Mouse (Mus musculus) cerebellum, adult 9-10 months (tissue): Measurements from ENCODE around the gene Vegfa.

ENCODE experiments used
- DNase-seq: peaks from one replicate; pipeline ENCODE4 v3.0.0; 2022

The Vegfa gene

GRCm38 (mm10) chr17:46025207-46025606 lies 7.0 kb downstream of the Vegfa start:
- DNase-seq: no peak

DNA sequence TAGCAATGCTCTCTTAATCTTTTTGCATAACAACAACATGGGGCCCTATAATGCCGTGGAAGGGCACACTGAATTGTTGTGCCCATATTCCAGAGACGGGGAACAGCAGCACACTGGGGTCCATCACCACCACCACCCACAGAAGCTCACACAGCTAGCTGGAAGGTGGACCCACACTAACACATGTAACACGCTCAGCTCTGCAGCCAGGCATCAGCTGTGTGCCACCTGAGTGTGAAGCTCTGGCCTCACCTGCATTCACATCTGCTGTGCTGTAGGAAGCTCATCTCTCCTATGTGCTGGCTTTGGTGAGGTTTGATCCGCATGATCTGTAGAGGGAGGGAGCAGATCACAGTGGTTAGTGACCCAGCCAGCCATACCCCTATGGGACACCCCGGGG lies 8.0 kb downstream of the Vegfa start:
- no peak for DNase-seq

GRCm38 (mm10) chr17:46023572-46023971 lies 8.6 kb downstream of the Vegfa start:
- no peak for DNase-seq

DNA sequence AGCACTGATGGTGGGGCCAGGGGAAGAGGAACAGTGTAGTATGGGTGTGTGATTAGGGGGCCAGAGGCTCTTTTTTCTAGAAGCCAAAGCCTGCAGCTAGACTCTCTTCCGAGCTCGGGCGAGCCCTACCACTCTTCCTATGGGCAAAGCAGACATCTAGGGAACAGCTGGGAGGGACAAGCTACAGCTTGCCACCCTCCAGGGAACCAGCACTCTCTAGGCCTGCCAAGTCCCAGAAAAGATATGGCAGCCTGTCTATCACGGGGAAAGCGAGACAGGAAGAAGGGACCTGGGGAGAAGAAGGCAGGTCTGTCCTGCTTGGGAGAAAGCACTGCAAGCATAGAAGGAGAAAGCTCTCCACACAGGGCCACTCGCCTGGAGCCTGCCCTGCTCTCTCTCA lies 9.2 kb downstream of the Vegfa start:
- DNase-seq: peak; percentile 30

GRCm38 (mm10) chr17:46022427-46022826 lies 9.7 kb downstream of the Vegfa start:
- DNase-seq: no peak

GRCm38 (mm10) chr17:46021760-46022159 lies 10.4 kb downstream of the Vegfa start:
- DNase-seq: no peak

- no peak for DNase-seq
These were observed 11.0 kb downstream of the Vegfa start for GRCm38 (mm10) chr17:46021173-46021572.

GRCm38 (mm10) chr17:46020579-46020978 lies 11.6 kb downstream of the Vegfa start:
- DNase-seq: no peak

DNA sequence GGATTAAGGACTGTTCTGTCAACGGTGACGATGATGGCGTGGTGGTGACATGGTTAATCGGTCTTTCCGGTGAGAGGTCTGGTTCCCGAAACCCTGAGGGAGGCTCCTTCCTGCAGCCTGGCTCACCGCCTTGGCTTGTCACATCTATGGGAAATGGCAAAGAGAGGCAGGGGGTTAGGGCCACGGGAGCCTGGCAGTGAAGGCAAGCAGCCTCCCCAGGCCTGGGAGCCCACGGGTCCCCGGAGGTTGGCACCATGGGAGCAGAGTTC lies 13.5 kb downstream of the Vegfa start:
- DNase-seq: no peak

DNA sequence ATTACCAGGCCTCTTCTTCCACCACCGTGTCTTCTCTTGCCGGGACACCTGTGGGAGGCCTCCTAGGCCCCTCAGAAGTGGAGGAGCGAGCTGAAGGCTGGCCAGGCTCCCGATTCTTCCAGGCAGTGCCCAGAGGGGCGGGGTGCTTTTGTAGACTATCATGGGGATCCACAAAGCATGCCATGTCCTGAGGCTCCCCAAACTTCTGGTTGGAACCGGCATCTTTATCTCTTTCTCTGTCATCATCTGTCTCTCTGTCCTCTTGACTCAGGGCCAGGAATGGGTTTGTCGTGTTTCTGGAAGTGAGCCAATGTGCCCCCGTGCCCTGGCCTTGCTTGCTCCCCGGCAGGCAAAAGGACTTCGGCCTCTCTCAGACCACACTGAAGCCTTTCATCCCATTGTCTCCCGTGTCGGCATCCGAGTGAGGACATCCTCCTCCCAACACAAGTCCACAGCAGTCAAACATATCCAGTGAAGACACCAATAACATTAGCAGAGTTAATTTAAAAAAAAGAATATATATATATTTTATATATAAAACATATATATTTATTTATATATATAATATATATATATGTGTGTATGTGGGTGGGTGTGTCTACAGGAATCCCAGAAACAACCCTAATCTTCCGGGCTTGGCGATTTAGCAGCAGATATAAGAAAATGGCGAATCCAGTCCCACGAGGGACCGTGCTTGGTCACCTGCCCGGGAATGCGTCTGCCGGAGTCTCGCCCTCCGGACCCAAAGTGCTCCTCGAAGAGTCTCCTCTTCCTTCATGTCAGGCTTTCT lies 14.0 kb downstream of the Vegfa start:
- no peak for DNase-seq

DNA sequence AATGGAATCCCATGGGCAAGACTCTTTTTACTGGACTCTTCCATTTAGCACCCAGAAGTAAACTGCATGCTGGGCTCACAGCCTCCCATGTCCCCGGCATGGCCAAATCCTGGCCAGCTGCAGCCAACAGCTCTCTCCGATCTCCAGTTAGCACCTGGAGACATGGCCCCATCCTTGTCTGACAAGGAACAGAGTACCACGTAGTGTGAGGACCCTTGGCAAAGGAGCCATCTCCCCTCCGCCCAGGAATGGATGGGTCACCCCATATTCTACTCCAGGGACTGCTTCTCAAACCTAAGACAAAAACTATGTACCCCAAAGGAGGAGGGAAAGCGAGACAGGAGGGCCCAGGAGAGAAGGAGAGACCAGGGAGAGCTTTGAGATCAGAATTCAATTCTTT lies 15.6 kb downstream of the Vegfa start:
- no peak for DNase-seq

- DNase-seq: no peak
These were observed 16.2 kb downstream of the Vegfa start for GRCm38 (mm10) chr17:46015967-46016366.

GRCm38 (mm10) chr17:46014935-46015334 lies 17.2 kb downstream of the Vegfa start:
- DNase-seq: no peak

- DNase-seq: no peak
These were observed 18.6 kb downstream of the Vegfa start for GRCm38 (mm10) chr17:46013549-46013948.

GRCm38 (mm10) chr17:46012211-46012610 lies 20.0 kb downstream of the Vegfa start:
- no peak for DNase-seq

- no peak for DNase-seq
These were observed 21.7 kb downstream of the Vegfa start for GRCm38 (mm10) chr17:46010462-46010861.

GRCm38 (mm10) chr17:46009182-46009581 lies 23.0 kb downstream of the Vegfa start:
- DNase-seq: no peak

DNA sequence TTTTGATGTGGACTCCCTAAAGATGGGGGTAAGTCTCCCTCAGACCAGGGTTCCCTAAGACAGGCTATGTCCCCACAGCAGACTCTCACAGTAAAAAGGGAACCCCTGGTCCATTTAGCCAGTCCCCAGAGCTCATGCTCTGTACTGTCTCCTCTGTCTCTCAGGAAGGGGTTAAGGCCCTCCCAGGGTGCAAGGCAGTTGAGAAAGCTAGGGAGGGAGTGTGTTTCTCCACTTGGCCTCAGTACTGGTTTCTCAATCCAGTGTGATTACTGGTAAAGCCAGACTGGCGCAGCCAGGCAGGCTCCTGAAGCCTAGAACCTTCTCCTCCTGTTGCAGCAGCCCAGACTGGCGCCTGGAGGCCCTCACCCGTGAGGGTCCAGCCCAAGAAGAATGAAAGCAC lies 26.7 kb downstream of the Vegfa start:
- DNase-seq: no peak

DNA sequence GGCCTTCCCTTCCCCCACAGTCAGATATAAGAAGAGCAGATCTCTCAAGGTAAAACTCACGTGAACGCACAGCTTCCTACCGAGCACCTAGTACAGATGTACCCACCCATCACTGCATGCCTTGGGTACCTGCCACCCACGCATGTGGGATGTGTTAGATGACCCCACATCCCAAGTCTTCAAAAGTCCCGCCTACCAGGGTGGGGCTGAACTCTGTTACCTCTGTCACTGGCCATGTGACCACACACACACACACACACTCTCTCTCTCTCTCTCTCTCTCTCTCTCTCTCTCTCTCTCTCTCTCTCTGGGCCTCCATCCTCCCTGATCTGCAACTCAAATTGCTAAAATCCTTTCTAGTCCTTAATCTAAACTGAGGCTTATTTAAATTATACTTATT lies 27.7 kb downstream of the Vegfa start:
- DNase-seq: no peak

DNA sequence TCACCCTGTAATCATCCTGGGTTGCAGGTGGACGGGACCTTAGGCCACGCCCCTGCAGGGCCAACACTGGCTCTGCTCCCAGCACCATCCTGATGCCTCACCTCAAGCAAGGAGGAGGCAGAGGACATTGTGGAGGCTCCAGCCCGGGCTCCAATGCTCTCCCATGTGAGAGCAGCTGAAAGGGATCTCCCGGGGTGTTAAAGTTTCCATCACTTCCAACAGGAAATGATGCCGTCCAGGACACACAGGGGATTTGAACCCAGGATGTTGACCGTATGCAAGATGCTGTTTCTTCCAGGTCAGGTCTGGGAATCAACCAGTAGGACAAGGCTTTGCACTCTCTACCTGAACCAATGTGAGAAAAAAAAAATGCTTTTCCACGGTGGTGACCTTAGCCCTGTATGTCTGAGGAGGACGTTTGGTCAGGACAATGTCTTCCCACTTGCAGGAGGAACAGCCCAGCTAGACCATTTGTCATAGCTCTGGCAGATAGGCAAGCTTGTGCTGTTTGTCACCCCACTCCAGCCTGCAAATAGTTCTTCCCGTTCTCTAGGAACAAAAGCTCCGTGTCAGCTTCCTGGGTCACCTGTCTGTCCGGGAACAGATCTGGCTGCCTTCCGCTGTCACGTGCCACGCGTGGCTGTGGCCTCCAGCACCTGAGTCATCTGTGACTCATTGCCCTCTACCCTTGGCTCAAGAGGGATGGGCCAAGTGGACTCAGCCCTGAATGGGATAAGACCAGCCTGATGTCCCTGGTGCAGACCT lies 28.3 kb downstream of the Vegfa start:
- no peak for DNase-seq

DNA sequence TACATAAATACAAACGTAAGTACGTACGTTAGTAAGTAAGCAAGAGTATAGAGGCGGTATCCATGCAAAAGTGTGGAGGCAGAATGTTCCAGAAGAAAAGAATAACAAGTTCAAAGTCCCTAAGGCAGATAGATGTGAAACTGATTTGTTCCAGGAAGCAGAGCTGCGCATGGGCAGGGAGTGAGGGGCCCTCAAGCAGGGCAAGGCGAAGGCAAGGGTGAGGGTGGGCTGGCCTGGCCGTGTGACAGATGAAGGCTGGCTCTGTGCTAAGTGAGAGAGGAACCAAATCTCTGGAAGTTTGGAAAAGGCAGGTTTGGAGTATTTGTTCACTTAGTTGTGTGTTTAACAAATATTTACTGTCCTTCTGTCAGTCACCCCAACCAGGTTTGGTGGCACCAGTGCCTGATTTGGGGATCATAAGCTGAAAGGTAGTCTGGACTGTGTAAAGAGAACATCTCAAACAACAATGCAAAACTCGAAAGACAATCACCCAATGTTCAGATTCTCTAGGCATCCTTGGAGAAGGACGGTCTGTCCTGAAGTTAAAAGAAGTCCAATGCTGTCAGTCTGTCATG lies 32.7 kb downstream of the Vegfa start:
- DNase-seq: no peak

GRCm38 (mm10) chr17:45998363-45998762 lies 33.8 kb downstream of the Vegfa start:
- no peak for DNase-seq

GRCm38 (mm10) chr17:45996921-45997444 lies 35.2 kb downstream of the Vegfa start:
- DNase-seq: no peak

DNA sequence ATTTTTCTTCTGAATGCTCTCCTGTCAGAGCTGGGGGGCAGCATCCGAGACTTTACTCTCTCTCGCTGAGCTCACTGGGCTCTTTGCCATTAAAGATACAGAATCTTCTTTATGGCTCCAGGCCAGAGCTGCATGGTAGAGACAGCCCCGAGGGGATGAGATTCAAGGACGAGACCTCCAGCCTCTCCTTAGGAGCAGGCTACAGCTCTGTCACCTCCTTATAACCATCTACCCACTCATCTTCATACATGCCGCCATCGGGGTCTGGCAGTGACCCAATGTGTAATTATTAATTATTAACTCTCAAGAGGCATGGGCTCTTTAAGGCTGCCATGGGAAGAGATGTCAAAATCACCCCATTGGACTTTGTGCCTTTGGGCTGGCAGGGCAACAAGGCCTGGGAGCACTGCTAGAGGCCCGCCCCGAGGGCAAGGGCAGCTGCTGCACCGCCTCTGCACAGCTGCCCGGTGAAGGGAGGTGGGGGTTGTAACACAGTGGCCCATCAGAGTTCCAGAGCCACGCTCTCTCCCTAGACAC lies 37.8 kb downstream of the Vegfa start:
- no peak for DNase-seq
